Mouse (Mus musculus) central nervous system, embryonic 14 days (tissue): ENCODE measurements around the gene Cpvl. TPM values are rescaled to one million over a fixed set of nuclear protein-coding genes. Genes with fewer than 3 reads are reported as not detected.

ENCODE experiments used
- polyA plus RNA-seq: library from polyadenylated mRNA; depleted of rRNA; stranded (reverse); fragments of >200 nt; gene quantifications from 2 replicates; pipeline ENCODE4 v1.2.3, GENCODE M21; 2012; rRNA removed

The Cpvl gene
- polyA plus RNA-seq, result 0.06 TPM in 2 replicates

DNA sequence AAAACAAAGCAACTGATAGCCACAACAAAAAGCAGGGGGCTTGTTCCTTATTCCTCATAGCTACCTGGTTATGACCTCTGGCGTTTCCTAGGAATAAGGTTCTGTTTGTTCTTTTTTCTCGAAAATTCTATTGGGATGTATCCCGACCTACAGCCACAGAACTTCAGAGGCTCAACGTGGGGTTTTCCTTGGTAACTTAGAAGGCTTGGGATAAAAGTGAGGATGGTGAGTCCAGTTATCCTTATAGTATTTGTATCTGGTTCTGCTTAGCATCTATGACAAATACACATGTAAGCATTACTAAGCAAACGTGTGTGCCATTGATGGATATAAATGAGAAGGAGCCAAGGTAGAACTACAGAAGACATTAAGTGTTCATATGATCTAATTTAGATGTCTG lies at the start of gene Cpvl:
TSS of gene Cpvl (minus strand) at position 101 of the 400 bp plus-strand sequence.

Other genes with a start within 250 kb of the Cpvl start
- gene Tril, start 157.8 kb downstream of the Cpvl start, polyA plus RNA-seq, result 6.5 and 13.9 TPM in 2 replicates
- gene Chn2, start 60.9 kb upstream of the Cpvl start, polyA plus RNA-seq, result 29.6 and 33.6 TPM in 2 replicates